Mouse (Mus musculus): ENCODE data around the gene Gm42878. TPM values are rescaled to one million over a fixed set of nuclear protein-coding genes. Genes with fewer than 3 reads are reported as not detected.
A peak's percentile ranks its signal among the peaks of the same experiment; 100 is the strongest.

Gene Gm42878
- polyA plus RNA-seq, 2 experiments: 0.31 to 0.69 TPM

DNA sequence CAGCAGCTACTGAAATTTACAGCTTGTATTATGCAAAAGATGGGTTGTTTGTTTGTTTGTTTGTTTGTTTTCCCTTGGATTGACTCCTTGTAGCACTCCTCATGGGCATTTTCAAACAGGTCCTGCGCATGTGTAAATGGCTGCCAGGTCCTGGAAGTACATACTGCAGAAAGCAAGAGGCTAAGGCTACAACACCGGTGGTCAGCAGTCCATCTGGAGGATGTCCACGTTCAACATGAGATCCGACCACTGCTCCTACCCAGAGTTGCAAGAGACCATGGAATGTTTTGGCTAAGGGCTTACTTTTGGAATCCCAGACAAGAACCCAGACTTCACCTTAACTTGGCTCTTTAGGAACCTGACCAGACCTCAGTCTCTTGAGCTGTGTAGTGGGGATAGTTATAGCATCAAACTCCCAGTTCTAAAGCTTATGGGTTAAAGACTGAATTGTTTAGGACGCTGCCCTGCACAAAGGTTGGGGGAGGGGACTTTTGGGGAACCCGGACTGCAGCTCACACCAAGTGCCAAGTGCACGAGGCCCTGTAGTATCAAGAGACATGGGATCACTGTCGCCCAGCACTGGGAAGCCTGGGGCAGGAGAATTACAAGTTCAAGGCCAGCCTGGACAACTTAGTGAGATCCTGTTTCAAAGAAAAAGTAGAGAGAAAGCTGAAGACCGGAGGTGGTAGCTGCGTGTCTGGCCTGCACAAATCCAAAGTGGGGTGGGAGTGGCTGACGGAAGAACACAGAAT lies 47.0 kb upstream of the Gm42878 start:
- DNase-seq (ENCODE audit: low spot score) (no peak), ATAC-seq (ENCODE audit: low FRiP score, low read depth) (no peak)
- H3K9ac ChIP-seq (ENCODE audit: low read depth, low read length, severe bottlenecking): peak overlapping the region; percentile 83
- 56% methylated on average over 11 of the region's 11 CpGs for WGBS
- H3K4me1 ChIP-seq (ENCODE audit: control insufficient read depth, insufficient read depth, low read length): peaks cover 14% of the 10 kb centered on the region
- TF ChIP-seq POLR2A (IDR thresholded peaks at IDR 0.05; ENCODE audit: borderline replicate concordance, extremely low read depth, insufficient read depth, insufficient read length): no peak
- H3K4me2 ChIP-seq (replicated peaks; ENCODE audit: low read depth, low read length, severe bottlenecking): peak overlapping the region; percentile 59
- H3K4me3 ChIP-seq (replicated peaks; ENCODE audit: low read length): peak overlapping the region; percentile 81
- H3K9me3 ChIP-seq (ENCODE audit: control insufficient read depth, low read length): no peaks in the 10 kb centered on the region
- H3K36me3 ChIP-seq (ENCODE audit: control insufficient read depth, insufficient read depth, low read length): no peaks in the 10 kb centered on the region; the same call in none of the 2 replicates
- no peaks in the 10 kb centered on the region for H3K27me3 ChIP-seq (ENCODE audit: control insufficient read depth, insufficient read depth, low read length)
- no peak overlapping the region for H3K27ac ChIP-seq (replicated peaks; ENCODE audit: low read depth, low read length)

DNA sequence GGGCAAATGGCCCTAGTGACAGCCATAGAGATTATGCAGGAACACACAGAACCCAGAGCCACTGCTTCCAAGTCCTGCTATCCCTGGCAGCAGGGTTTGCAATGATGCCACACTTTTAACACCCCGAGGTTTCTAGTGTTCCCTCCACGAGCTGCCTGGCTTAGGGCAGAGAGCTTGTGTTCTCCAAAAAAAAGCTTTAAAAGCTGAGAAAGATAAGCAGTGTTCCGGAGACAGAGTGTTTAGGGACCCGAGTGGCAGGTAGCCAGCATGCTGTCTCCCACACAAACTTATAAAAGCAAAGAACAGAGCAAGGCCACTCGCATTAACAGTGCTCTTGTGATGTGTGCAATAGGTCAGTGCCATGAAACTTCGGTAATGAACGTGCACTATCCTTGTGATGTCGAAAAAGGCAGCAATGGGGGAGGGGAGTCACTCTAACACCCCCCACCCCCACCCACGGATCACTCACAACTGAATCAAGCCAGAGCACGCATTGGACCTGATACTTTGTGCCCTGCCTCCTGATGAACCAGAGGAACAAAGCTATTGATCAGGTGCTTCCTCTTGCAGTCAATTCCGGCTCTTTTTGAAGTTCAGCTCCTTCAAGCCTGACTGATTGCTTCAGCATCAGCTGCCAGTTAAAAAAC lies 46.3 kb upstream of the Gm42878 start:
- Histone ChIP-seq H3K4me3 (replicated peaks; ENCODE audit: low read length) (no peak overlapping the region), H3K9me3 (ENCODE audit: control insufficient read depth, low read length) (no peaks in the 10 kb centered on the region), H3K4me1 (ENCODE audit: control insufficient read depth, insufficient read depth, low read length) (peaks cover 16% of the 10 kb centered on the region), H3K36me3 (ENCODE audit: control insufficient read depth, insufficient read depth, low read length) (no peaks in the 10 kb centered on the region; the same call in none of the 2 replicates), H3K9ac (ENCODE audit: low read depth, low read length, severe bottlenecking) (no peak overlapping the region), H3K27ac (replicated peaks; ENCODE audit: low read depth, low read length) (no peak overlapping the region), H3K4me2 (replicated peaks; ENCODE audit: low read depth, low read length, severe bottlenecking) (no peak overlapping the region), H3K27me3 (ENCODE audit: control insufficient read depth, insufficient read depth, low read length) (no peaks in the 10 kb centered on the region)
- no peak for TF ChIP-seq POLR2A (IDR thresholded peaks at IDR 0.05; ENCODE audit: borderline replicate concordance, extremely low read depth, insufficient read depth, insufficient read length)
- ATAC-seq (ENCODE audit: low FRiP score, low read depth) (no peak), DNase-seq (ENCODE audit: low spot score) (no peak)
- 67% methylated on average over 11 of the region's 11 CpGs for WGBS

DNA sequence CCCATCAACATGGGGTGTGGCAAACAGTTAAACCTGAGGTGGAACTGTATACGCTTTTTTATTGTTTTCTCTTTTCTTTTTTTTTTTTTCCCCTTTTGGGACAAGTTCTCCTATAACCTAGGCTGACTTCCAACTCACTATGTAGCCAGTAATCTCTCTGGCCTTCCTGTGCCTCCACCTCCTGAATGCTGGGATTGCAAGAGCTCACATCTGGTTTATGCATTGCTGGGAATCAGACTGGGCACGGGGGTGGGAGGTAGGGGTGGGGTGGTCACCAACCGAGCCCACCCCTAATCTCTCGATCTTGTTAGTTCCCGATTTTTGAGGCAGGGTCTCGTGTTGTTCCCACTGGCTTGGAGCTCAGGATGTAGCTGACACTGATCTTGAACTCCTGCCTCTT lies 44.6 kb upstream of the Gm42878 start:
- H3K9me3 ChIP-seq (ENCODE audit: control insufficient read depth, low read length): no peaks in the 10 kb centered on the region
- no peak overlapping the region for H3K4me2 ChIP-seq (replicated peaks; ENCODE audit: low read depth, low read length, severe bottlenecking)
- 75% methylated on average over 6 of the region's 6 CpGs for WGBS
- H3K4me3 ChIP-seq (replicated peaks; ENCODE audit: low read length): no peak overlapping the region
- H3K27ac ChIP-seq (replicated peaks; ENCODE audit: low read depth, low read length): no peak overlapping the region
- DNase-seq (ENCODE audit: low spot score) (no peak), ATAC-seq (ENCODE audit: low FRiP score, low read depth) (no peak)
- peaks cover 18% of the 10 kb centered on the region for H3K4me1 ChIP-seq (ENCODE audit: control insufficient read depth, insufficient read depth, low read length)
- no peaks in the 10 kb centered on the region; the same call in none of the 2 replicates for H3K36me3 ChIP-seq (ENCODE audit: control insufficient read depth, insufficient read depth, low read length)
- TF ChIP-seq POLR2A (IDR thresholded peaks at IDR 0.05; ENCODE audit: borderline replicate concordance, extremely low read depth, insufficient read depth, insufficient read length): no peak
- H3K27me3 ChIP-seq (ENCODE audit: control insufficient read depth, insufficient read depth, low read length): no peaks in the 10 kb centered on the region
- no peak overlapping the region for H3K9ac ChIP-seq (ENCODE audit: low read depth, low read length, severe bottlenecking)

DNA sequence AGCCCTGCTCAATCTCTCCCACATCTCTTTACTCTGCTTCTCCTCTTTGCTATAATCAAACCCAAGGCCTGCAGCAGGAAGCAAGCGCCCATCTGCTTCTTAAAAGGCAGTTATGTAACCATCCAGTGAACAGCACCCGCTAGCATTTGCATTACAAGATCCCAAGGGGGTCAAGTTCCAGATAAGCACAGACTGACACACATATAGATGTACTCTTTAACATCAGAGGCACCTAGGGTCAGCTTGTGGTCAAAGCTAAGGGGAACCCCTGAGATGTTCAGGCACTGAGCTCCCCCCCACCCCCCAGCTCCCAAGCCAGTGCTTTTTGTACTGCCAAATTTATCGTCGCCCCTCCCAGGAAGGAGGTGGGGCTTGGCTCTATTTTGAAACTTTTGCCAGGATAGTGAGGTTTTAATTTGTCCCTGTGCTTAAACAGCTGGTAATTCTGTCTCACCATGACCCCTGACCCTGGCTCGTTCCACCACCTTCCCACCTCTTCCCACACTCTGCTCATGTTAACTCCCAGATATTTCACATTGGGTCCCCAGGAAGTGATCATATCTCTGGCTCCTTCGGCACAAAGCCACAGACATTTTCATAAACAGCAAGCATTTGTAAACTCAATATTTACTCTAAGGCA lies 41.2 kb upstream of the Gm42878 start:
- H3K4me3 ChIP-seq (replicated peaks; ENCODE audit: low read length): no peak overlapping the region
- no peak for TF ChIP-seq POLR2A (IDR thresholded peaks at IDR 0.05; ENCODE audit: borderline replicate concordance, extremely low read depth, insufficient read depth, insufficient read length)
- peaks cover 12% of the 10 kb centered on the region for H3K4me1 ChIP-seq (ENCODE audit: control insufficient read depth, insufficient read depth, low read length)
- H3K36me3 ChIP-seq (ENCODE audit: control insufficient read depth, insufficient read depth, low read length): no peaks in the 10 kb centered on the region; the same call in none of the 2 replicates
- H3K9me3 ChIP-seq (ENCODE audit: control insufficient read depth, low read length): no peaks in the 10 kb centered on the region
- whole genome bisulfite sequencing: 57% methylated on average over 6 of the region's 6 CpGs
- no peak for DNase-seq (ENCODE audit: low spot score)
- H3K9ac ChIP-seq (ENCODE audit: low read depth, low read length, severe bottlenecking): no peak overlapping the region
- no peak overlapping the region for H3K27ac ChIP-seq (replicated peaks; ENCODE audit: low read depth, low read length)
- no peaks in the 10 kb centered on the region for H3K27me3 ChIP-seq (ENCODE audit: control insufficient read depth, insufficient read depth, low read length)
- no peak for ATAC-seq (ENCODE audit: low FRiP score, low read depth)
- no peak overlapping the region for H3K4me2 ChIP-seq (replicated peaks; ENCODE audit: low read depth, low read length, severe bottlenecking)

DNA sequence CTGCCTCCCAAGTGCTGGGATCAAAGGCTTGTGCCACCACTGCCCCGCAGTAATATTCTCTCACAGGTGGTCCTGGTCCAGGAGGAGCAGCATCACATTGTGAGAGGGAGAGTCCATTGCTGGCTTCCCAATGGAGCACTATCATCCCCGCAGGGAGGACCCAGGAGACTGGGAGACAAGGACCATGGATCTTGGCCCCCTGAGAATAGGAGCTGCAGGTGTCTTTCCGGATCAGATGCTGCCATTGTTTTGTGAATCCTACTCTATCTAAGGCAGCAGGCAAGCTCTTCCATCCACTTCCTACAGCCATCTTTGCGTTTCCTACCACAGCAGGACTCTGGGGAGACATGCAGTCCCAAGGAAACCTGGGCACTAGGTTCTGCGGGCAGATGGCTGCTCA lies 40.4 kb upstream of the Gm42878 start:
- H3K27ac ChIP-seq (replicated peaks; ENCODE audit: low read depth, low read length): no peak overlapping the region
- H3K4me3 ChIP-seq (replicated peaks; ENCODE audit: low read length): no peak overlapping the region
- peaks cover 4% of the 10 kb centered on the region for H3K36me3 ChIP-seq (ENCODE audit: control insufficient read depth, insufficient read depth, low read length)
- DNase-seq (ENCODE audit: low spot score): no peak
- ATAC-seq (ENCODE audit: low FRiP score, low read depth): no peak
- H3K9me3 ChIP-seq (ENCODE audit: control insufficient read depth, low read length): no peaks in the 10 kb centered on the region
- H3K27me3 ChIP-seq (ENCODE audit: control insufficient read depth, insufficient read depth, low read length): no peaks in the 10 kb centered on the region
- WGBS: 84% methylated on average over 5 of the region's 5 CpGs
- no peak overlapping the region for H3K4me2 ChIP-seq (replicated peaks; ENCODE audit: low read depth, low read length, severe bottlenecking)
- no peak overlapping the region for H3K9ac ChIP-seq (ENCODE audit: low read depth, low read length, severe bottlenecking)
- no peak for TF ChIP-seq POLR2A (IDR thresholded peaks at IDR 0.05; ENCODE audit: borderline replicate concordance, extremely low read depth, insufficient read depth, insufficient read length)
- H3K4me1 ChIP-seq (ENCODE audit: control insufficient read depth, insufficient read depth, low read length): peaks cover 12% of the 10 kb centered on the region

Measured in limb, embryonic 14.5 days (tissue).